Mouse (Mus musculus) liver, embryonic 14.5 days (tissue): ENCODE data around the gene Vcl.
A peak's percentile ranks its signal among the peaks of the same experiment; 100 is the strongest.

Experiments used
- CTCF ChIP-seq: IDR thresholded peaks from 2 replicates; pipeline ENCODE4 v1.5.1; 2016; ENCODE audit warnings: antibody characterized with exemption, low read depth, control low read depth
- EP300 ChIP-seq: IDR thresholded peaks from 2 replicates; pipeline ENCODE4 v1.6.1; 2016; ENCODE audit warnings: antibody characterized with exemption, low read depth

DNA sequence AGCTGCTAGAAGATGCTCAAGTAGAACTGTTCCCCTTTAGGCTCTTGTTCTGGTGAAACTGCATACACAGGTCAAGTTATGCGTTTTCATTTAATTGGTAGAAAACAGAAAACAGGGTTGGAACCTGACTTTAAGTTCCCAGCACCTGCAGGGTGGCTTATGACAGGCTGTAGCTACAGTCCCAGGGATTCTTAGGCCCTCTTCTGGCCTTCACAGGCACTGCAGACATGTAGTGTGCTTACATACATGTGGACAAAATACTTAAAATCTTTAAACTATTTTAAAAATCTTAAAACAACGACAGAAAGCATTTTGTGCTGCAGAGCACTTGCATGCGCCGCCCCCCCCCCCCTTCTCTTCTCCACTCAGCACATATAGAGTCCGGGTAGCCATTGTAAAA, 140.4 kb downstream of the Vcl start:
- TF ChIP-seq CTCF (peak; percentile 60), EP300 (no peak)
